Mouse (Mus musculus): ENCODE results near the gene Col17a1. TPM values are rescaled to one million over a fixed set of nuclear protein-coding genes. Genes with fewer than 3 reads are reported as not detected.

Col17a1 gene
- polyA plus RNA-seq, 1 experiment from 2014 or later = 0.30 TPM

DNA sequence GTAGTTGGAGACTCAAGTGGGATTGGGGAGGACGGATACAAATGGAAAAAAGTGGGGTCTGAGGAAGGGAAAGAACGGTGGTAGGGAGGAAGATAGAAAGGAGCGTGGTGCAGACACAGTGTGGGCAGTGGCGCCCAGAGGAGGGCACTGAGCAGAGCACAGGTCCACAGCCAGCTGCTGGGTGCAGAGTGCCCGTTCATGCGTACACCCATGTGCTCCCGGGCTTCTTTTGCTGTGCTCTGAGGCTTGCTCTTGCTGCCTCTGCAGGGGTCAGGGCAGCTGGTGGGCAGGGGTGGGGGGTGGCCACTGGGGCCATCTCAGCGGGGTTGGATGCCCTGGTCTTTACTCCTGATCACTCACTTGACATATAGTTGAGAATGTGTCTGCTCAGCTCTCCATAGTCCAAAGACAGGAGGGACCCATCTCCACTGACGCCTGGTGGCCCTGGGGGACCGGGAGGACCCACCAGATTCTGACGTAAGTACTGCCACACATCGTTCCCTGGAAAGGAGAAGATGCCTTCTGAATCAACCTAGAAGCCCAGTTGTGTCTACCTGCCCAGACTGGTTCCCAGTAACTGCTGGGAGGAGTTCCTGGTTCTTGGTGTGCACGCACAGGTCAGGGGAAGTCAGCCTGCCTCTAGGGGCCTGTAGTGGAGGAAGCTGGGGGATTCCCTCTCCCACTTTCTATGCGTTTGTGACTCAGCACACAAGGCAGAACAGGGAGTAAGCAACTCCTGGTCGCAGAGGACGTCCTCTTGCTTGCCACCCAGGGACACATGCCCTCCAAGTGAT lies 41.3 kb downstream of the Col17a1 start:
- Histone ChIP-seq H3K4me3 (ENCODE audit: low read depth, low read length) (no peak overlapping the region), H3K4me2 (replicated peaks; ENCODE audit: low read depth) (no peak overlapping the region), H3K27ac (ENCODE audit: low read depth, low read length) (no peak overlapping the region), H3K4me1 (replicated peaks; ENCODE audit: control insufficient read depth, insufficient read depth, low read length) (no peaks in the 10 kb centered on the region), H3K36me3 (ENCODE audit: control insufficient read depth, insufficient read depth) (peaks cover 6% of the 10 kb centered on the region; the same call in 1 of the 2 replicates), H3K9me3 (ENCODE audit: control insufficient read depth) (no peaks in the 10 kb centered on the region), H3K27me3 (replicated peaks; ENCODE audit: control insufficient read depth, insufficient read depth, low read length) (no peaks in the 10 kb centered on the region), H3K9ac (ENCODE audit: low read depth, low read length) (no peak overlapping the region)
- ATAC-seq = no peak
- 87% methylated on average over 16 of the region's 16 CpGs for WGBS
- TF ChIP-seq CTCF (IDR thresholded peaks at IDR 0.05; ENCODE audit: low read depth) = no peak

DNA sequence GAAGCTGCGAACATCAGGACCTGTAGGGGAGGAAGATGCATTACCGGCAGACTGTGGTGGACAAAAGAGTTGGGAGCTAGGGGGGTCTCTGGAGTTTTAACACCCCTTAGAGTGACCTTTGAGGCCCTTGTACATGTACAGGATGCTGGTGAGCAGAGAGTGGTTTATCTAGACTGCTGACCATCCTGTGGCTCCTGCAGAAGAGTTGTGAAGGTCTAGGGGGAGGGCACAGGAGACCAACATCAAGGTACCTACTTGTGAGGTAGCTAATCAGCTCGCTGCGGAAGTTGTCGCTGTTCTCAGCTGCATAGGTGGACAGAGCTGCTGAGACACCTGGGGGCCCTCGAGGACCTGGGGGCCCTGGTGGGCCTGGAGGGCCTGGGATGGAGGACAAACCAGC lies 42.8 kb downstream of the Col17a1 start:
- no peak for TF ChIP-seq CTCF (IDR thresholded peaks at IDR 0.05; ENCODE audit: low read depth)
- Histone ChIP-seq H3K9me3 (ENCODE audit: control insufficient read depth) (no peaks in the 10 kb centered on the region), H3K27me3 (replicated peaks; ENCODE audit: control insufficient read depth, insufficient read depth, low read length) (no peaks in the 10 kb centered on the region), H3K4me3 (ENCODE audit: low read depth, low read length) (no peak overlapping the region), H3K36me3 (ENCODE audit: control insufficient read depth, insufficient read depth) (peaks cover 8% of the 10 kb centered on the region; the same call in 1 of the 2 replicates), H3K27ac (ENCODE audit: low read depth, low read length) (no peak overlapping the region), H3K4me2 (replicated peaks; ENCODE audit: low read depth) (no peak overlapping the region), H3K4me1 (replicated peaks; ENCODE audit: control insufficient read depth, insufficient read depth, low read length) (no peaks in the 10 kb centered on the region), H3K9ac (ENCODE audit: low read depth, low read length) (no peak overlapping the region)
- 90% methylated on average over 6 of the region's 6 CpGs for WGBS
- no peak for ATAC-seq

DNA sequence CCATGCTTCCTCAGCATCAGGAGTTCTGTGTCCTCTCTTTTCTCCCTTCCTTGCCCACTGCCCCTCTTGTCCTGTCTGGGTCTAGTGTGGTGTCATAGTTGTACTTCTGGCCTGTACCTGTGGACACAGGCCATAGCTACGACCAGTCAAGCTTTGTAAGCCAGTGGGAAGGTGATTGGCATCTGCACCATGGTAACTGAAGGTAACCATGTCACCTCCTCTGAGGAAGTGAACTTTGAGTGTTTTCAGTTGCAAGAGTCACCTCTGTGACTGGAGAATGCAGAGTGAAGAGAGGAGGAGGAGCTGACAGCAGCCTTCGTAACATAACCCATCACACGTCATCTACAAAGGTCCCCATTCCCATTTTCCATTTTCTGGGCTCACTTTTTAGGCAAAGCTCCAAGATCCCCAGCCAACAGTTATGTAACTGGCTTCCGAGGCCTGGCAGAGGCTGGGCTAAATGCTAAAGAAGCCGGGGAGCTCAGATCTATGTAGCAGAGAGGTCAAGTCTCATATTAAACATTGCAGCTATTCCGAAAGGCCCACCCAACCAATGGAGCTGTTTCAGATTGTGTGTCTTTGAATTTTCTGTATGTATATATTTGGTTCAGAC lies 45.3 kb downstream of the Col17a1 start:
- Histone ChIP-seq H3K27me3 (replicated peaks; ENCODE audit: control insufficient read depth, insufficient read depth, low read length) (no peaks in the 10 kb centered on the region), H3K36me3 (ENCODE audit: control insufficient read depth, insufficient read depth) (peaks cover 26% of the 10 kb centered on the region), H3K4me2 (replicated peaks; ENCODE audit: low read depth) (no peak overlapping the region), H3K9ac (ENCODE audit: low read depth, low read length) (no peak overlapping the region), H3K27ac (ENCODE audit: low read depth, low read length) (no peak overlapping the region), H3K9me3 (ENCODE audit: control insufficient read depth) (no peaks in the 10 kb centered on the region), H3K4me3 (ENCODE audit: low read depth, low read length) (no peak overlapping the region), H3K4me1 (replicated peaks; ENCODE audit: control insufficient read depth, insufficient read depth, low read length) (no peaks in the 10 kb centered on the region)
- ATAC-seq = no peak
- TF ChIP-seq CTCF (IDR thresholded peaks at IDR 0.05; ENCODE audit: low read depth) = no peak
- 86% methylated on average over 6 of the region's 6 CpGs for WGBS

DNA sequence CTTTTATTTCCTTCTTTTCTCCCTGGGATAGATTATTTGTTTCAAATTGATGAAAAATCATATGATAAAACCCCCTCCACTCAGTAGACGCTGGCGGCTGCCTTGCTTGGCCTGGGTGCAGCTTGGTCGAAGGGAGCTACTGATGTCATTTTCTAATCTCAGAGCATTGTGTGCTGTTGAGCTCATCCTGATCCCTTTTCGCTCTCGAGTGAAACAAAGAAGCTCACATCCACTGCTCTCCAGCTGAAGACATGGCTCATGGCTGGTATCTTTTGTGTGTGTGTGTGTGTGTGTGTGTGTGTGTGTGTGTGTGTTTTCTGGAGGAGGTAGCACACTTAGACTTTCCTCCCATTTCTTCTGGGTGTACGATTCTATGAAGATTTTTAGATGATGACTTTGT lies 46.3 kb downstream of the Col17a1 start:
- Histone ChIP-seq H3K36me3 (ENCODE audit: control insufficient read depth, insufficient read depth) (peaks cover 30% of the 10 kb centered on the region), H3K4me3 (ENCODE audit: low read depth, low read length) (no peak overlapping the region), H3K4me2 (replicated peaks; ENCODE audit: low read depth) (no peak overlapping the region), H3K9me3 (ENCODE audit: control insufficient read depth) (no peaks in the 10 kb centered on the region), H3K27me3 (replicated peaks; ENCODE audit: control insufficient read depth, insufficient read depth, low read length) (no peaks in the 10 kb centered on the region), H3K4me1 (replicated peaks; ENCODE audit: control insufficient read depth, insufficient read depth, low read length) (no peaks in the 10 kb centered on the region), H3K27ac (ENCODE audit: low read depth, low read length) (no peak overlapping the region), H3K9ac (ENCODE audit: low read depth, low read length) (no peak overlapping the region)
- no peak for ATAC-seq
- TF ChIP-seq CTCF (IDR thresholded peaks at IDR 0.05; ENCODE audit: low read depth) = no peak
- 57% methylated on average over 6 of the region's 6 CpGs for WGBS

DNA sequence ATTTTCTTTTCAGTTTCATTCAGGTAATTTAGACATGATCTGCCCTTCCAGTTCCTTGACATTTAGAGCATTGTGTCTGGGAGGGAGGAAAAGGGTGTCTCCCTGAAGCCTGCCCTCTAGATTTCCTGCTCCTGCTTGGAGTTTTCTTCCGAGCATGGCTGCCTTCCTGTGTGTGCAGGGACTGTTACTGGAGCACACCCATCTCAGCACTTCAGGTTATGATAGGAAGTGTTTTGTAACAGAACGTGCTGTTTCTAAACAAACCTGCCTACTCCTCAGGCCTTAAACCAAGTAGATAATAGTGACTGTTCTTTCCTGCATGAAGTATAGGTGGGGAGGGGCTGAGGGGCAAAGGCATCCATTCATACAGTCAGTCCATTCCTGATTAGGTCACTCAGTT lies 48.0 kb downstream of the Col17a1 start:
- no peaks in the 10 kb centered on the region for H3K27me3 ChIP-seq (replicated peaks; ENCODE audit: control insufficient read depth, insufficient read depth, low read length)
- H3K27ac ChIP-seq (ENCODE audit: low read depth, low read length) = no peak overlapping the region

DNA sequence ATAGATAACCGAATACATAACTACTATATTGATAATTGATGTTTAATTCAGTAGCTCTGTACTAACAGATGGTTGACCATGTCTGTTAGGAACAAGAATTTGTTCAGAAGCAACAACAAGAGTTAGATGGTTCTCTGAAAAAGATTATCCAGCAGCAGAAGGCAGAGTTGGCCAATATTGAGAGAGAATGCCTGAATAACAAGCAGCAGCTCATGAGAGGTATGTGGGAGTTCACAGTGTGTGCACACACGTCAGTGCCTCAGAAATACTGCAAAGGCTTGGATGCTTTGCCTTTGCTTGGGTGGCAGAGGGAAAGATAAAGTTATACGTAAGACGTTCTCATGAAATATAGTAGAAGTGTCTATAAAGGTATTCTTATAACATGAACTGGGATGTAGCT lies 56.5 kb downstream of the Col17a1 start:
- no peak overlapping the region for H3K27ac ChIP-seq (ENCODE audit: low read depth, low read length)
- no peaks in the 10 kb centered on the region for H3K27me3 ChIP-seq (replicated peaks; ENCODE audit: control insufficient read depth, insufficient read depth, low read length)
- H3K9me3 ChIP-seq (ENCODE audit: control insufficient read depth) = no peaks in the 10 kb centered on the region
- H3K36me3 ChIP-seq (ENCODE audit: control insufficient read depth, insufficient read depth) = peaks cover 40% of the 10 kb centered on the region
- ATAC-seq = no peak
- no peak overlapping the region for H3K4me2 ChIP-seq (replicated peaks; ENCODE audit: low read depth)
- no peak for TF ChIP-seq CTCF (IDR thresholded peaks at IDR 0.05; ENCODE audit: low read depth)
- WGBS = 94% methylated on average over 4 of the region's 4 CpGs
- H3K4me3 ChIP-seq (ENCODE audit: low read depth, low read length) = no peak overlapping the region
- H3K9ac ChIP-seq (ENCODE audit: low read depth, low read length) = no peak overlapping the region
- 0 out of 2 replicates have a peak, but pooled peaks cover 3% of the 10 kb centered on the region for H3K4me1 ChIP-seq (replicated peaks; ENCODE audit: control insufficient read depth, insufficient read depth, low read length)

More for the DNA sequence above, 48.0 kb downstream of the Col17a1 start:
- Histone ChIP-seq H3K4me3 (ENCODE audit: low read depth, low read length) (no peak overlapping the region), H3K9me3 (ENCODE audit: control insufficient read depth) (no peaks in the 10 kb centered on the region), H3K9ac (ENCODE audit: low read depth, low read length) (no peak overlapping the region), H3K4me2 (replicated peaks; ENCODE audit: low read depth) (no peak overlapping the region), H3K4me1 (replicated peaks; ENCODE audit: control insufficient read depth, insufficient read depth, low read length) (no peaks in the 10 kb centered on the region), H3K36me3 (ENCODE audit: control insufficient read depth, insufficient read depth) (peaks cover 46% of the 10 kb centered on the region)
- no peak for ATAC-seq
- WGBS = 56% methylated on average over 2 of the region's 2 CpGs
- no peak for TF ChIP-seq CTCF (IDR thresholded peaks at IDR 0.05; ENCODE audit: low read depth)

Measured in intestine, postnatal 0 days (tissue).